Mouse (Mus musculus): ENCODE results near the gene Olfr1013. TPM values are rescaled to one million over a fixed set of nuclear protein-coding genes. Genes with fewer than 3 reads are reported as not detected.

The Olfr1013 gene
- polyA plus RNA-seq (2017; shearing (Covaris generic)) = not detected

GRCm38 (mm10) chr2:85766798-85767197 lies at the start of gene Olfr1013:
TSS of gene Olfr1013 (plus strand) at chr2:85767098.
- ATAC-seq = no peak

DNA sequence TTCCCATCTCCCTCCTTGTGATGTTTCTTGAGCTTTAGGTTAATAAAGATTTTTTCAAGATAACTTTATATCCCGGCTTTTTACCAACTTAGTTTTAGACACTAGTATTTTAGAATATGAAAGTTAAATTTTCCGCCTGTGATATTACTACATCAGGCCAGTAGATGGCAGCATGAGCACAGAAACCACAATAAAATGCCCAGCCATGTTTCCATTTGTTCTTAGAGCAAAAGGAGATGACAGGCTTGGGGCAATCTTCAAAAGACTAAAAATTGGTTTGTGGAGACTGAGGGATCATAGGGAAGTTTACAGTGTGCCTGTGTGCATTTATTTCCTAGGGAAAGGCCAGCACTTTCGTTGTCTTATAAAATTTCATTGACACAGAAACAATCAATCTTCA lies 41.1 kb upstream of the Olfr1013 start:
- no peak for ATAC-seq

- no peak for ATAC-seq
Observed at GRCm38 (mm10) chr2:85753822-85754221, 13.1 kb upstream of the Olfr1013 start.

- ATAC-seq = no peak
Observed at GRCm38 (mm10) chr2:85762666-85763065, 4.2 kb upstream of the Olfr1013 start, which contains the start of gene Olfr1012. TSS of gene Olfr1012 (minus strand) at chr2:85762766.

GRCm38 (mm10) chr2:85772413-85772812 lies 5.5 kb downstream of the Olfr1013 start, which contains the start of gene Olfr1014:
TSS of gene Olfr1014 (plus strand) at chr2:85772713.
- ATAC-seq = no peak

- no peak for ATAC-seq
Observed at GRCm38 (mm10) chr2:85781717-85782116, 14.8 kb downstream of the Olfr1013 start, which contains the start of gene Olfr1015. TSS of gene Olfr1015 (plus strand) at chr2:85782017.

DNA sequence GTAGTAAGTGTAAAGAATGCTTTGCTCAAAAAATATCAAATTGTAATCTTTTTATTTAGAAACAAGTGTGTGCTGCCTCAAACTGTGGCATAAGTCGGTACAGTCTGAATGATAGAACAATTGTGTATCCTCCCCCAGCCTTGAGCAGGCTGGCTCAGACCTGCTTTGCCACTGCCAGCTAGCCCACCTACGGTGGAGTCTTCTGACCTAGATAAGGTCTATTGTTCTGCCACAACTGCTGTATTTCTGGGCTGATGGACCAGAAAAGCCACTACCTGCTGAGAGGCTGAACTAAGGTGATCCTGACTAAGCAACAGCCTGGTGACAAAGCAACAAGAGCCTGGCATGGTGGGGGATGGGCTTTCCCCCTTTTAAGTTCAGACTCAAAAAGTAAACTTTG lies 25.4 kb downstream of the Olfr1013 start:
- ATAC-seq = no peak

DNA sequence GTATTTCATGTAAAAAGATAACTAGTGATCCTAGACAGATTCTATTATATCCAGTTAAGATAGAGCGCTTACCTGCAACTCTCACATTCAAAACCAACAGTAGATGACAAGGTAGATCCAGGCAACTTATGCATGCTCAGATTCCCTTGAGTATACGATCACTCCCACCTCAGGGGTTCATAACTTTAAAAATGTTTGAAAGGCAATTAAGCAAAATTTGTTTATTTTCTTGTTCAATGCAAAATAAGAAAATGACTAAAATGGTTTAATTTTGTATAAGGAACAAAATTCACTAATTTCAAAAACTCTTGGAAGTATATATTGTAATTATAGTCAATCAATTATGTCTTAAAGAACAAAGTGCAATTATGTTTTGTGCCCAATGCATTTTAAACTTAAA lies 35.5 kb downstream of the Olfr1013 start, which contains the start of gene Olfr1016:
Olfr1016 (minus strand) TSS at position 101 of the 400 bp plus-strand sequence.
- ATAC-seq = no peak

DNA sequence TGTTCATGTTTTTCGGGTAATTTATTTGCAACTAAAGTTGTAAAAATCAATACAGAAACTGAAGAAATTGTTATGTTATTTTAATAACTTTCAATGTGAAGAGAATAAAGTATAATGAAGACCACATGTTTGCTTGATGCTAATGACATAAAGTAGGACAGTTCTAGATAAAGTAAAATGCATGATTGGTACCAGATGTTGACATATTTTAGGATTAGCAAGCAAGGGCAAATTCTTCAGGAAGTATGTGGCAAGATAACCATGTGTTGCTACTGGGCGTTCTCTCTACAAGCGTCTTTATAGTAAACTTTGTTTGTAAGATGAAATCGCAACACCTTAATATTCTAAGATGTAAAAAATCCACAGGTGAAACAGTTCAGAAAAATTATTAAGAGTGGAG lies 37.6 kb downstream of the Olfr1013 start:
- ATAC-seq = no peak

DNA sequence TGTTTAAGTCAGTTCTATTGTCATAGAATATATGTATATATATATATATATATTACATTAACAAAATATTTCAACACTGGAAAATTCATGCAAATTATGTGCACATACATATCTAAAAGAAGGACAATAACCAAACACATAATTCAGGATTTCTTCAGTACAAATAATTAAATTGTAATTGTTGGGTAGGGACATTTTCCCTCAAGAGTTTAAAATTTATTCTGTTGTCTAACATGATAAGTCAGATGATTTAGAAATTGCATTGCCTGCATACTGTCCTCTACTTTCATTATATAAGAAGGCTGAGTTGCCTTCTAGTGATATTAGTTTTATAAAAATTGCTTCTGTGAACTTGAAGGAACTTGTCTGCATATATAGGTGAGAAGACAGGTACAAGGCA lies 51.3 kb downstream of the Olfr1013 start, which contains the start of gene Olfr1018:
Olfr1018 (plus strand) TSS at position 301 of the 400 bp plus-strand sequence.
- no peak for ATAC-seq

Other genes with a start within 250 kb of the Olfr1013 start
- gene 4833423E24Rik, start 248.1 kb upstream of the Olfr1013 start, polyA plus RNA-seq (2017; shearing (Covaris generic)) = not detected
- gene Olfr996, start 187.9 kb upstream of the Olfr1013 start, polyA plus RNA-seq (2017; shearing (Covaris generic)) = not detected
- gene Olfr998, start 178.2 kb upstream of the Olfr1013 start, polyA plus RNA-seq (2017; shearing (Covaris generic)) = not detected
- not detected for gene Olfr1000, start 155.2 kb upstream of the Olfr1013 start, polyA plus RNA-seq (2017; shearing (Covaris generic))
- gene Olfr1002, start 116.4 kb upstream of the Olfr1013 start, polyA plus RNA-seq (2017; shearing (Covaris generic)) = not detected
- not detected for gene Olfr154, start 102.6 kb upstream of the Olfr1013 start, polyA plus RNA-seq (2017; shearing (Covaris generic))
- not detected for gene Olfr1006, start 88.3 kb upstream of the Olfr1013 start, polyA plus RNA-seq (2017; shearing (Covaris generic))
- gene Olfr1008, start 77.7 kb upstream of the Olfr1013 start, polyA plus RNA-seq (2017; shearing (Covaris generic)) = not detected
- gene Olfr1009, start 51.7 kb upstream of the Olfr1013 start, polyA plus RNA-seq (2017; shearing (Covaris generic)) = not detected
- not detected for gene Olfr1012, start 4.3 kb upstream of the Olfr1013 start, polyA plus RNA-seq (2017; shearing (Covaris generic))
- not detected for gene Olfr1014, start 5.6 kb downstream of the Olfr1013 start, polyA plus RNA-seq (2017; shearing (Covaris generic))
- not detected for gene Olfr1015, start 14.9 kb downstream of the Olfr1013 start, polyA plus RNA-seq (2017; shearing (Covaris generic))
- not detected for gene Olfr1016, start 35.4 kb downstream of the Olfr1013 start, polyA plus RNA-seq (2017; shearing (Covaris generic))
- not detected for gene Olfr1018, start 51.4 kb downstream of the Olfr1013 start, polyA plus RNA-seq (2017; shearing (Covaris generic))
- not detected for gene Olfr1019, start 78.4 kb downstream of the Olfr1013 start, polyA plus RNA-seq (2017; shearing (Covaris generic))
- not detected for gene Olfr1020, start 79.9 kb downstream of the Olfr1013 start, polyA plus RNA-seq (2017; shearing (Covaris generic))
- not detected for gene Olfr1022, start 101.5 kb downstream of the Olfr1013 start, polyA plus RNA-seq (2017; shearing (Covaris generic))
- gene Olfr1023, start 118.5 kb downstream of the Olfr1013 start, polyA plus RNA-seq (2017; shearing (Covaris generic)) = not detected
- not detected for gene Olfr1024, start 138.0 kb downstream of the Olfr1013 start, polyA plus RNA-seq (2017; shearing (Covaris generic))
- gene Olfr1025-ps1, start 148.1 kb downstream of the Olfr1013 start, polyA plus RNA-seq (2017; shearing (Covaris generic)) = not detected
- not detected for gene Olfr1026, start 154.5 kb downstream of the Olfr1013 start, polyA plus RNA-seq (2017; shearing (Covaris generic))
- gene Olfr1028, start 183.3 kb downstream of the Olfr1013 start, polyA plus RNA-seq (2017; shearing (Covaris generic)) = not detected
- not detected for gene Olfr1029, start 206.8 kb downstream of the Olfr1013 start, polyA plus RNA-seq (2017; shearing (Covaris generic))
- gene Olfr1030, start 212.2 kb downstream of the Olfr1013 start, polyA plus RNA-seq (2017; shearing (Covaris generic)) = not detected
- gene Olfr1031, start 223.2 kb downstream of the Olfr1013 start, polyA plus RNA-seq (2017; shearing (Covaris generic)) = not detected
- not detected for gene Olfr1032, start 238.4 kb downstream of the Olfr1013 start, polyA plus RNA-seq (2017; shearing (Covaris generic))